Mouse (Mus musculus): ENCODE measurements around the gene Arhgap10. TPM values are rescaled to one million over a fixed set of nuclear protein-coding genes. Genes with fewer than 3 reads are reported as not detected.

Arhgap10 gene
- total and polyA plus RNA-seq, 3 experiments, result 2.7 to 5.9 (median 4.8) TPM

DNA sequence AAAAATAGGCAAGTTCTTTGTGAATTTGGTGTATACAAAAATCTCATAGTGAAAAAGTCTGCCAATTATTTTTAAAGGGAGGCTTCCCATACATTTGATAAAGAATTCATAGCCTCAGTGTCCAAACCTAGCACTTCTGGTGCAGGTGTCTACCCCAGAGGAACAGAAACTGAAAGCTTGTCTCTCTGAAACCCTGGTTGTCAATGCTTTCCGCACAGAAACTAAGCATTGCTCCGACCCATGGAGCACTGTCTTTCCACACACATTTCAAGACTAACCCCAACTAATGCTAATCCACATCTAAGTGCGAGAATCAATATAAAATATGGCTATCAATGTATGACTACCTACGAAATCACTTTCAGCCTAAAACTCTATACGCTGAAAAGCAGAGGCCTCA is 116.6 kb downstream of the Arhgap10 start (continued):
- TF ChIP-seq PAX5 (IDR thresholded peaks at IDR 0.05; ENCODE audit: low read length) (no peak), CHD1 (IDR thresholded peaks at IDR 0.05; ENCODE audit: low read depth, low read length) (no peak), ZKSCAN1 (IDR thresholded peaks at IDR 0.05; ENCODE audit: borderline replicate concordance, low read depth, low read length) (no peak), POLR2AphosphoS2 (IDR thresholded peaks at IDR 0.05; ENCODE audit: low read depth, low read length) (no peak), JUND (conservative IDR thresholded peaks at IDR 0.05; ENCODE audit: low read depth, low read length) (no peak; the same call in 1 of the 2 replicates), UBTF (IDR thresholded peaks at IDR 0.05; ENCODE audit: low read depth, low read length) (no peak)

DNA sequence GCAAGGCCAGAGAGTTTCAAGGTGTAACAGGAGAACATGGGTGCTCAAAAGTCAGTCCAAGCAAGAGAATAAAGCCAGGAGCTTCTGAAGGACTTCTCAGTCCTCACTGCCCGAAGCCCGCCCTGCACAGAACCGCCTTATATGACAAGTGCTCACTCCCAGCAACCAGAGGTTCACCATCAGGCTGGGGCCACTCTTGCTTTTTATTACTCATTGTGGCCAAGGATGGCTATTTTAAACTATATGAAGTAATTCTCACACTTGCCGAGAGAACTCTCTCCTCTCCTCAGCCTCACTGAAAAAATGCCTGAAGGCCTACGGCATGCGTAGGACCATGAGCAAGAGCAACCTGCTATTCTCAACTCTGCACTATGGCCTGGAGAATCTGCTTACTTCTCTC is 133.7 kb downstream of the Arhgap10 start:
- Histone ChIP-seq H3K4me3 (replicated peaks in 1 of 3; ENCODE audit: low read depth in 2 of 3, low read length in 2 of 3, poor library complexity in 1 of 3) (no peak overlapping the region), H3K9ac (ENCODE audit: insufficient read depth, low read depth) (no peak overlapping the region), H3K27ac (ENCODE audit: insufficient read depth, low read depth) (no peak overlapping the region), H3K36me3 (replicated peaks in 1 of 2; ENCODE audit: control insufficient read depth in 1 of 2, insufficient read depth in 1 of 2, low read length in 1 of 2) (no peaks in the 10 kb centered on the region), H3K79me2 (replicated peaks; ENCODE audit: control insufficient read depth, extremely low read depth, insufficient read depth, poor library complexity, severe bottlenecking) (no peaks in the 10 kb centered on the region), H3K4me1 (ENCODE audit: control insufficient read depth in 1 of 2, insufficient read depth in 2 of 2) (peaks cover 15 to 20% of the 10 kb centered on the region in 2 experiments), H3K4me2 (ENCODE audit: insufficient read depth, low read depth, poor library complexity, severe bottlenecking) (no peak overlapping the region), H3K27me3 (replicated peaks) (no peaks in the 10 kb centered on the region), H3K9me3 (replicated peaks; ENCODE audit: low read length) (no peaks in the 10 kb centered on the region)
- no peak for DNase-seq (ENCODE audit: extremely low read depth)
- dilution Hi-C loops (cut with MboI; ENCODE audit: extremely low pct_ligation_motif_present, extremely low pct_unique_long_range_greater_than_20kb, low sequenced_read_pairs), result no loop called here
- no peak for TF ChIP-seq JUND (conservative IDR thresholded peaks at IDR 0.05; ENCODE audit: low read depth, low read length)
- no peak for TF ChIP-seq CHD1 (IDR thresholded peaks at IDR 0.05; ENCODE audit: low read depth, low read length)
- peak; percentile 66; the same call in 1 of the 2 replicates for TF ChIP-seq MEF2A (IDR thresholded peaks at IDR 0.05; ENCODE audit: borderline replicate concordance, low read depth, low read length)
- in situ Hi-C loops (cut with MboI; ENCODE audit: low pct_ligation_motif_present, low pct_unique_long_range_greater_than_20kb, low sequenced_read_pairs), result no loop called here

- H3K27me3 ChIP-seq (replicated peaks), result no peaks in the 10 kb centered on the region
- H3K4me2 ChIP-seq (ENCODE audit: insufficient read depth, low read depth, poor library complexity, severe bottlenecking), result no peak overlapping the region
- H3K36me3 ChIP-seq (replicated peaks in 1 of 2; ENCODE audit: control insufficient read depth in 1 of 2, insufficient read depth in 1 of 2, low read length in 1 of 2), result no peaks in the 10 kb centered on the region
- H3K4me3 ChIP-seq (replicated peaks in 1 of 3; ENCODE audit: low read depth in 2 of 3, low read length in 2 of 3, poor library complexity in 1 of 3), result no peak overlapping the region
- dilution Hi-C loops (cut with MboI; ENCODE audit: extremely low pct_ligation_motif_present, extremely low pct_unique_long_range_greater_than_20kb, low sequenced_read_pairs), result no loop called here
- H3K79me2 ChIP-seq (replicated peaks; ENCODE audit: control insufficient read depth, extremely low read depth, insufficient read depth, poor library complexity, severe bottlenecking), result no peaks in the 10 kb centered on the region
- H3K9me3 ChIP-seq (replicated peaks; ENCODE audit: low read length), result no peaks in the 10 kb centered on the region
- H3K9ac ChIP-seq (ENCODE audit: insufficient read depth, low read depth), result no peak overlapping the region
- H3K27ac ChIP-seq (ENCODE audit: insufficient read depth, low read depth), result no peak overlapping the region
- no peak for DNase-seq (ENCODE audit: extremely low read depth)
- TF ChIP-seq JUND (conservative IDR thresholded peaks at IDR 0.05; ENCODE audit: low read depth, low read length), result no peak
- no peak for TF ChIP-seq MAZ (IDR thresholded peaks at IDR 0.05; ENCODE audit: low read depth, low read length)
- TF ChIP-seq MEF2A (IDR thresholded peaks at IDR 0.05; ENCODE audit: borderline replicate concordance, low read depth, low read length), result no peak
- no peak for TF ChIP-seq HCFC1 (IDR thresholded peaks at IDR 0.05; ENCODE audit: low read depth, low read length)
- TF ChIP-seq CHD1 (IDR thresholded peaks at IDR 0.05; ENCODE audit: low read depth, low read length), result no peak
- TF ChIP-seq GABPA (IDR thresholded peaks at IDR 0.05; ENCODE audit: insufficient replicate concordance, low read depth, low read length), result no peak
- no peak for TF ChIP-seq USF1 (IDR thresholded peaks at IDR 0.05; ENCODE audit: low read depth, low read length)
- TF ChIP-seq ZC3H11A (IDR thresholded peaks at IDR 0.05; ENCODE audit: low read depth, low read length), result no peak
- TF ChIP-seq POLR2AphosphoS2 (IDR thresholded peaks at IDR 0.05; ENCODE audit: low read depth, low read length), result no peak
- no peak for TF ChIP-seq NELFE (IDR thresholded peaks at IDR 0.05; ENCODE audit: low read depth, low read length)
- H3K4me1 ChIP-seq (ENCODE audit: control insufficient read depth in 1 of 2, insufficient read depth in 2 of 2), result peaks cover 15 to 24% of the 10 kb centered on the region in 2 experiments
- in situ Hi-C loops (cut with MboI; ENCODE audit: low pct_ligation_motif_present, low pct_unique_long_range_greater_than_20kb, low sequenced_read_pairs), result no loop called here
Observed at GRCm38 (mm10) chr8:77383671-77384070, 134.1 kb downstream of the Arhgap10 start.

All from CH12.LX (cell line).